Mouse (Mus musculus): ENCODE data around the gene Mrto4. TPM values are rescaled to one million over a fixed set of nuclear protein-coding genes. Genes with fewer than 3 reads are reported as not detected.
"Not testable (repeated sequence)": the region's sequence is repeated elsewhere in the genome, so short reads cannot be mapped to it uniquely, and the experiment has no call there.

Mrto4 gene
- total RNA-seq (2021), result 10 to 100 TPM; 45.5 to 50.6 TPM

DNA sequence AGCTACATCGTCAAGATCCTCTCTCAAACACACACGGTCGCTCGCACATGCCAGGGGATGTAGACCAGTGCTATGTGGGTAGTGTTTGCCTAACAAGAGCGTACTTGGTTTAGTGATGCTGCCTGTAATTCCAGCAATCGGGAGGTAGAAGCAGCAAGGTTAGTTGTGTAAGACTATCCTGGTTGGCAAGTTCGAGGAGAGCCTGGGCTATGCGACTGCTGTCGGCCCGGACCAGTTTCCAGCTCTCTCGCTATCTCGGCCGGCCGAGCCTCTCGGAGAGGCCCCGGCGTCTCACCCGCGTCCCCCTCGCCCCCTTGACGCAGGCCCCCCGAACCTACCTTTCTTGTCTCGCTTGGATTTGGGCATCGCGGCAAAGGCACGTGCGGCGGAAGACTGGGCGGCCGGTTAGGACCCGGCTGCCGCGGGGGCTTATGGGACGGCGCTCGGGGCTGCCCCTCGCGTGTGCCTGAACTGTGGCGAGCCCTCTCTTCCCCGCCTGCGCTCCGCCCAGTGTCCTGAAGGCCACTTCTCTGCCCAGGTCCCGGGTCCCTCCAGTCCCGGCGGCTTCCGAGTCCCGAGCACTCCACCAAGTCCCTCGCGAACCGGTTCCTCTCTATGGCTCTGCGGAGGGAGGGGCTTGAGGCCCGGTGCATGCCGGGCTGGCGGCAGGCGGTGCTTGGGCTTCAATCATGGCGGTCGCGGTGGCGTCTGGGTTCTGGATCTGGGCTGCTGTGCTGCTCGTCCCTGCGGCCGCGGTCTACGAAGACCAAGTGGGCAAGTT lies at the start of gene Mrto4, which contains the start of the genes Emc1 and Ubr4:
Mrto4 (minus strand) TSS at position 646 of the 781 bp plus-strand sequence.
Emc1 (plus strand) TSS at position 657 of the 781 bp plus-strand sequence.
Ubr4 (plus strand) TSS at position 679 of the 781 bp plus-strand sequence.
- peak; percentile 72 to 88 for DNase-seq (ENCODE audit: extremely low spot score in 1 of 2, low spot score in 1 of 2)

DNA sequence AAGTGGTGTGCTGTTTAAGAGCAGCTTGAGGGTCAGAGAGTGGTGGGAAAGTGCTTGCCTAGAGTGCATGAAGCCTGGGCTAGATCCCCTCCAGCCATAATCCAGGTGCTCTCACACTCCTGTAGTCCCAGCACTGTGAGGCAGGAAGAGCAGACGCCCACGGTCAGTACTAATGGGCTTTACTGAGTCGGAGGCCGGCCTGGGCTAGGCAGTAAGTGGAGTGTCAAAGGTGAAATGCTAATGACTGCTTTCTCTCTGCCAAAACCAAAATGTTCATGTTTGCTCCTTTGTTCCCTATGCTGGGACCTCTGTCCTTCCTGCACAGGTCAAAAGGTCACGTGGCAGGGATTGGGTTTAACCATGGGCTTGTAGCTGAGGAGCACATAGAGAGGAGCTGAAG lies 48.1 kb upstream of the Mrto4 start:
- DNase-seq (ENCODE audit: extremely low spot score in 1 of 2, low spot score in 1 of 2), result no peak

DNA sequence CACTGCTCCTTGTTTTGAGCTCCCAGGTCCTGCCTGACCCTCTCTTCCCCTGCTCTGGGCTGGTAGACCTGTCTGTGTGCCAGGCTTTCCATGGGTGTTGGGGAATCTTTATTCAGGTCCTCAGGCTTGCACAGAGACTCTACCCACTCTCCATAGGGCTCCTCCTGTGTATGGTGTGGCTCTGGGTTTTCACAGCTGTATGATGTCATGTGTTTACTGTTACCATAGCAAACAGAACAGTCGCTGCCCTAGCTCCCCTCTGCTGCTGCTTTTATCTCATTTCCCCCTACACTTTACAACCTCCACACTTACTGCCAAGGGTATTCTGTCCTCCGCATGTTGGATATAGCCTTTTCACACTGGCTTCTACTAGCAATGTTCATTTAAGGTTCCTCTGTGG lies 43.1 kb upstream of the Mrto4 start:
- DNase-seq (ENCODE audit: extremely low spot score in 1 of 2, low spot score in 1 of 2), result no peak

DNA sequence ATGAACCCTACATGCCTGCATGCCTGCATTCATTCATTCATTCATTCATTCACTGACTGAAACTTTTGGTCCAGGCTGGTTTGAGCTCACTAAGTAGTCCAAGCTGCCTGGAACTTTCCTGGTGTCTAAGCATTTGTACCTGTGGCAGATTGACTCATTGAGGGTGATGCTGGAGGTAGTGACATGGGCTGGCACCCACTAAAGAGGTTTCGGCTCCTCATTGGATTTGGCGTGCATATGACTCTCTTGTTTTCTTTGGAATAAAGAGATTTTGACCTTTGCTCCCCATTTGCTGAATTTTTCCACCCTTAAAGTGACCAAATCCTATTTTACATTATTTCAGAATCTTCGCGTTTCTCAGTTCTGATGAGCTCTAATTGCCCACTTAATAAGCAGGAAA lies 37.2 kb upstream of the Mrto4 start:
- DNase-seq (ENCODE audit: extremely low spot score in 1 of 2, low spot score in 1 of 2), result no peak

DNA sequence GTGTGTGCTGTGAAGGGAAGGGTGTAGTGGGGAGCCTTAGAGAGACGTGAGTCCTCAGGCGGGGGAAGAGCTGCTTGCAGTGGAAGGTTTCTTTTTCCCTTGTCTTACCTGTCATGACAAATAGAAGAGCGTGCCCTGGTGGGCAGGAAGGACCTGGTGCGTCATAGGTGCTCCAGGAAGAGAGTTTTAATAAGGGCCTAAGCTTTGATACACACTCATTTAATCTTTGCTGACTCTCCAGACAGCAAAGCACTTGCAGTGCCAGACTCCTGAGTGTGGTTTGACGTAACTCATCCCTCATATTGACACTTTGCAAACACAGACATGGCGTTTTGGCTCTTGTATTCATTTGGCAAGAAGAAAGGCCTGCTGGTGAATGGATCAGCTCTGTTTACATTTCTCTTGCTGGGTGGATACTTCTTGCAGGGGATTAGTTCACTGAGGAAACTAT lies 34.5 kb upstream of the Mrto4 start:
- DNase-seq (ENCODE audit: extremely low spot score in 1 of 2, low spot score in 1 of 2), result no peak

DNA sequence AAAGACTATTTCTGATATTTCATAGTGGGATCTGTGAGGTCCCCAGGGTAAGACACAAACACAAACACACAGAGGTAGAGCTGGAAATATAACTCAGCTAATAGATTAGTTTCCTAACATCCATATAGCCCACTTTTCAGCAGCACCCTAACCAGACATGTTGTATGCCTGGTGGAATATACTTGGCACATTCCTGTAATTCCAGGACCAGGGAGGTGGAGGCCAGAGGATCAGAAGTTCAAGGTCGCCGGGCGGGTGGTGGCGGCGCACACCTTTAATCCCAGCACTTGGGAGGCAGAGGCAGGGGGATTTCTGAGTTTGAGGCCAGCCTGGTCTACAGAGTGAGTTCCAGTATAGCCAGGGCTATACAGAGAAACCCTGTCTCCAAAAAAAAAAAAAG lies 33.5 kb upstream of the Mrto4 start:
- not testable (repeated sequence) for DNase-seq (ENCODE audit: extremely low spot score in 1 of 2, low spot score in 1 of 2)

DNA sequence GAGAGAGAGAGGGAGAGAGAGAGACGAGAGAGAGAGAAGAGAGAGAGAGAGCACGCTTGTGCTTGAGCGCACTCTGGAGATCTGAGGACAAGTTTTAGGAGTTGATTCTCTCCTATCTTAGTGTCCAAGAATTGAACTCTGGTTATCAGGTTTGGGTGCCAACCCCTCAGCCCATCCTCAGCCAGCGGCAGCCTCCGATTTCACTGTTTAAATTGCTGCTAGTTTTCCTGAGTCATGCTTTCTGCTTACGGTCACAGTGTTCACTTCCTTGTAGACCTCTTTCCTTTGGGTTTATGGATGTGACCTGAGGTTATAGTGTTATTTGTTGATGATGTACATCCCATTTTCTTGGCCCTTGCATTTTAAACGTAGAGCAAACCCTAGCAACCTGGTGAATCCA lies 29.9 kb upstream of the Mrto4 start:
- no peak for DNase-seq (ENCODE audit: extremely low spot score in 1 of 2, low spot score in 1 of 2)

DNA sequence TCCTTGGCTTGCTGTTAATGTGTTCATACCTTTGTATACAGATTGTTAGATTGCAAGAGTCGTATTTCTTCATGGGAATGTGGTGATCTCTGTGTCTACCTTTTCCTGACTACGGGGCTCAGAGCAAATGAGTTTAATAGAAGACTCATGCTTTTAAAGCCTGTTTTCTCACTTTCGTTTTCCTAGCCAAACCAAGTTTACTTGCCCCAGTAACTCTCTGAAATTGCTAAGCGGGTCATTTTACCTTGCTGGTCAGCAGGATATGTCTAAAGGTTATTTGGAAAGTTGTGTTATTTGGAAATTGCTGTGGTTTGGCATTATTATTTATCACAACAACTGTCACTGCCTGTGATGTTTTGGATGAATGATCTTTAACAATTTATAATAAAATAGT lies 29.1 kb upstream of the Mrto4 start:
- DNase-seq (ENCODE audit: extremely low spot score in 1 of 2, low spot score in 1 of 2), result no peak

DNA sequence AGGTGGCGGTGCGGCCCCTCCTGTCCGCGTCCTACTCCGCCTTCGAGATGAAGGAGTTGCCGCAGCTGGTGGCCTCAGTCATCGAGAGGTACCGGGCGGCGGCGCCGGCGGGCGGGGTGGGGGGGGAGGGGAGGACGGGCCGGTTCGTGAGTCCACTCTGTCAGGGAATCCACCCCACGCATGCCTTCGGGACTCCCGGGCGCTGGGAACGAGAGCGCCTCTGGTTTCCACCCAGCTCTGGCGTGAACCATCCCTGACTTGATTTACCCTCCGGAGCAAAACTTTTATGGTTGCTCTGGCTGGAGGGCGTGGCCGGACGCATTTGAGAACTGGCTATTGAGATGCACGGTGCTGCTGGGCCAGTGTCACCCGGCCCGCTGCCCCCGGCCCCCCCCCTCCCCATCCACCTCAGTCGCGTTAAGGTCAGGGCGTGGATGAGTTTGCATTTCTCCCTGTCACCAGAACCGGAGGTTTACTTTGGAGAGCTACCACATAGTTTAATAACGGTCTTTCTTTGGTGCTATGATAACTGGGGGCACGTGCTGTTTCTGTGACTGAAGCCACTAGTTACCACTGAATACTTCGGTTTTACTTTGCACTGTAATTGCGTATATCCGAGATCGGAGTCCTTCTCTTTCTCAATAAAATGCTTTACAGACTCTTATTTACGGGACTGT lies 28.5 kb upstream of the Mrto4 start:
- peak in 1 of 2 experiments; percentile 9 for DNase-seq (ENCODE audit: extremely low spot score in 1 of 2, low spot score in 1 of 2)

DNA sequence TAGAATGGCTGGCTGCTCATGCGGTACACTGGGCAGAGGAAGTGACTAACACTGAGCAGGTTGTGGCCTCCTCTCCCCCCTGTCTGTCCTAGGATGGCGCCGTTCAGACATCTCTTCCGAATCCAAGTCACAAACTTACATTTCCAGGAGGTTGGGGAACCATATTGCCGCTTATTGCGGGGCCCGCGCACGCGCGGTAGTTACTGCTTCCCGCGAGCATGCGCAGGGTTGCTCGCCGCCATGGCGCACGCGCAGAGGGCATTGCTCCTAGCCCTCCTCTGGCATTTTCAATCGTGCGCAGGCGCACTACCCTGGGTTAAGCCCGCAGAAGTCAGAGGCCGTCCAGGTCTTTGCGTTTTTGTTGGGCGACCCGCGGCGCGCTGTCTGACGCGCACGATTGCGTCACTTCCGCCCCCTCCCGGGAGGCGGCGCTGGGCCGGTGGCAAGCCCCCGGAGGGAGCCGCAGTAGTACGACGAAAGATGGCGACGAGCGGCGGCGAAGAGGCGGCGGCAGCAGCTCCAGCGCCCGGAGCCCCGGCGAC lies 27.9 kb upstream of the Mrto4 start:
- DNase-seq (ENCODE audit: extremely low spot score in 1 of 2, low spot score in 1 of 2), result peak; percentile 99 to 100

DNA sequence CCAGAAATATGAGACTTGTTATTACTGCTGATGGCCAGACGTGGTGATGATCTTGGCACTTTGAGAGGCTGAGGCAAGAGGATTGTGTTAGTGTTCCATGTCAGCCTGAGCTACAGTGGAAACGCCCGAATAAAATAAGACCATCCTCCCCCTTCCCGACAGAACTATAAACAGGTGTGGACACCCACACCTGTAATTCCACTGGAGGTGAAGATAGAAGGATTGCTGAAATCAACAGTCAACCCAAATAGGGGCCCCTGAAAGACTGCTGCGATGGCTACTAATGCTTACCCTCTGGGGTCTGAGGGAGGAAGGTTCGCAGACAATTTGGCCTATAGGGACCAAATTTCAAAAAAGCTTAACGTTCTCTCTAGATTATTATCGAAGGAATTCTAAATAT lies 27.3 kb upstream of the Mrto4 start:
- DNase-seq (ENCODE audit: extremely low spot score in 1 of 2, low spot score in 1 of 2), result no peak

DNA sequence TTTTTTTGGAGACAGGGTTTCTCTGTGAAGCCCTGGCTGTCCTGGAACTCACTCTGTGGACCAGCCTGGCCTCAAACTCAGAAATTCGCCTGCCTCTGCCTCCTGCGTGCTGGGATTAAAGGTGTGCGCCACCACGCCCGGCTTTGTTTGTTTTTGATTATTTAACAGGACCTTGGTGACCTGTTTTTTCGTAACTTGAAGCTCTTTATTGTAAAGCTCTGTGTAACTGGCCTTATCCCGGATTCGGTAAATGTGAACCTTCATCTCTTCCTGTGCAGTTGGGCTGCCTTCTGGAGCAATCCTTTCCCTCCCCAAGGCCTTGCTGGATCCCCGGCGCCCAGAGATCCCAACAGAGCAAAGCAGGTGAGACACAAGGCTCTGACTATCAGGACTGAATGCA lies 21.2 kb upstream of the Mrto4 start:
- no peak for DNase-seq (ENCODE audit: extremely low spot score in 1 of 2, low spot score in 1 of 2)

DNA sequence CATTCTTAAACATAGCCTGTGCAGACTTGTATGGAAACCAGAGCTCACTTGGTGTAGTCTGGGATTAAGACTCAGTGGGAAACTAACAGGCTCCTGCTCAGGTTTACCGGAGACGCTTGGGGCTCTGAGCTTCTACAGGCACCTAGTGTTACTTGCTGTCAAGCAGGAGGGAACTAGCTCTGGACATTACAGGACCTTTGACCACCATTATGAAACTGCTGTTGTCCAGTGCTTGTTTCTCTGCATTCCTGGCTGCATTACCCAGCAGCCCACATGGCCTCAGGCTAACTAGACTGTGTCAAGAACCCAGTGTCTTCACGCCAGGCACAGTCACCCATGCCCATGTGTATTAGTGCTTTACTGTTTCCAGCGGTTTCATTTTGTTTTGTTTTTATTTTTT lies 20.8 kb upstream of the Mrto4 start:
- DNase-seq (ENCODE audit: extremely low spot score in 1 of 2, low spot score in 1 of 2), result no peak

DNA sequence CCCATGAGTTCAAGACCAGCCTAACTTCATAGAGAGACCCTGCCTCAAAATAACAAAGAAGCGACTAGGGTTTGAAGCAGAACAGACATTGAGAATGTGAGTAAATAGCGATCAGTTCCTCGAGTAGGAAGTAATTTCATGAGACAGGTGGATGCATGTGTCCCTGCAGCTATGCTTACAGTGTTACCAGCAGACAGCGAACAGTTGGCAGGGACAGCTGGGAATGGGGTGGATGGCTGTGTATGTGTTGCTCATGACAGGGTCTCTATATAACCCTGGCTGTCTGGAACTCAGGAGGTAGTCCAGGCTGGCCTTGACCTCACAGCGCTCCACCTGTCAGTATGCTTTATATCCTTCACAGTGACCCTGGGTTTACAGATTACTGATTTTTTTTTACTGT lies 15.7 kb upstream of the Mrto4 start:
- DNase-seq (ENCODE audit: extremely low spot score in 1 of 2, low spot score in 1 of 2), result no peak

DNA sequence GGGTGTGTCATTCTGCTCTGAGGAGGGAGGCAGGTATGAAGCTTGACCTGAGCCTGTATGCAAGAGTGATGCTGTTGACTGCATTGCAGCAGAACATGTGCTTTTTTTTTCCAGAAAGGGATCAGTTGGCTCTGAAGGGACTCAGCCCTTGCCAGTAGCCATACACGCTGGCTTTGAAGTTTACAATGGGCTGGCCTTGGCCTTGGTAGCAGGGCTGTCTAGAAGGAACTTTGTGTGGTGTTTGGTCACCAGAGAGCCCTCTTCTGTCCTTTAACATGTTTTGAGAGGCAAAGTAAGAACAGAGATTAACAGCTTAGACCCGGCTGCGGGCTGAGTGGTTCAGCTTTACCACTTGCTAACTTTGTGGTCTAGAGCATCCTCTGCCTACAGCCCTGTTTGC lies 15.0 kb upstream of the Mrto4 start:
- no peak for DNase-seq (ENCODE audit: extremely low spot score in 1 of 2, low spot score in 1 of 2)

DNA sequence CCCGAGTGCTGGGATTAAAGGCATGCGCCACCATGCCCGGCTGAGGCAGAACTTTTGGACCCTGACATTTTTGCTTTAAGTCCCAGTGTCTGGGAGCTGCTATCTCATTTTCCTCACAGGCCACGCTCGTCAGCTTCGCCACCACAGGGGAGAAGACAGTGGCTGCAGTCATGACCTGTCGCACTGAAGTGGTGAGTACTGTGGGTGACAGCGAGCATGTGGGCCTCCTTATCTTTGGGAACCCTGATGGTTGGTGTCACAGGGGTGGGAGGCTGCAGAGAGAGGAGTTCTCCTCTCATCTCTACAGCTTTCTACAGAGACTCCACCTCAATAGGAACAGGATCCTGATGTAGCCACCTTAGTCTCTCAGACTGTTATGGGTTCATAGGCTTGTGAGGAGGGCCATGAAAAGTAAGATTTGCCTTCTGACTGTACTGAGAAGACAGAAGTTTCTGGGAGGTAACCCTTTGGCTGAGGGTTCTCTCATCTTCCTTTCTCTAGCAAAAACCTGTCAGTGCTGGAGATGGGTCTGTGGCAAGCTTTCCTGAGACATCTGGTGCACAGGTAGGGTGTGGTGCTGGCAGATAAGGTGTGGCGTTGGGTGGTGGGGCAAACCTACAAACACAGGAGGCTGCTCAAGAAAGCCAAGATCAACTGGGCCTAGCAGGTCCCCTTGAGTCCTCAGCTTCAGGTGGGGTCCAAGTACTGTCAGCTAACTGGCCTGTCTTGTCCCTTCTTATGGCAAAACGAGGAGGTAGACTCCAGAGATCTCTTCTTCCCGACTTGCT lies 8.6 kb upstream of the Mrto4 start:
- no peak for DNase-seq (ENCODE audit: extremely low spot score in 1 of 2, low spot score in 1 of 2)

DNA sequence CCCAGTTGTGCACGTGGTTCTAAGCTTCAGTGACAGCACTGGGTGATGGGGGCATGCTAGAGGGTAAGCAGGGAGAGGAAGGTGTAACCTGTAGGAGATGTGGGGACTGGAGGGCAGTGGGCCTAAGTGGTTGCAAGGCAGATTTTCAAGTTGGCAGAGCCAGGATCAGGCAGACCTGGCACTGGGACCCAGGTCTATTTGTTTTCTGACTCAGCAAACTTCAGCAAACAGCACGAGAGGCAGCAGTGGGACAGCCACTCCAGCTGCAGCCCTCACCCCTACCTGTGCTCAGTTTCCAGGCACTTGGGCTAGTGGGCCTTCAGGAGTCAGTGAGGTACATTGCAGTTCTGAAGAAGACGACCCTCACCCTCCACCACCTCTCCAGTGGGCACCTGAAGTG lies 4.8 kb upstream of the Mrto4 start:
- DNase-seq (ENCODE audit: extremely low spot score in 1 of 2, low spot score in 1 of 2), result no peak

DNA sequence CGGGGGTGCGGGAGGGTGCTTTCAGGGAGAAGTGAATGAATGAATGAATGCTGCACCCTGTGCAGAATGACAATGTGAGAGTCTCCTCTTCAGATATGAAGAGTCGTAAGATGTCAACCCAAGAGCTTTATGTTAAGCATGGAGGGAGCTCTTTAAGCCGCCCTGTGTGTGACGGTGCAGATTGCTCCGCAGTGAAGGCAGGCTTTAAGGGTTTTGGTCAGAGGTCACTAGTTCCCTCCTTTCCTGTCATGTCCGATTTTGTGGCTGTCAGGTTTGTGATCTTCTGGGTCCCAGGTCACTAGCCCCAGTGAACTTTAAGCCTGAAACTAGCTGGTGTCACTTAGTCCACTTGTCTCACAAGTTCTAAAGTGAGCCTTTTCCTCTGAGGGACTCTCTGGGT lies 456 bp upstream of the Mrto4 start:
- no peak for DNase-seq (ENCODE audit: extremely low spot score in 1 of 2, low spot score in 1 of 2)

DNA sequence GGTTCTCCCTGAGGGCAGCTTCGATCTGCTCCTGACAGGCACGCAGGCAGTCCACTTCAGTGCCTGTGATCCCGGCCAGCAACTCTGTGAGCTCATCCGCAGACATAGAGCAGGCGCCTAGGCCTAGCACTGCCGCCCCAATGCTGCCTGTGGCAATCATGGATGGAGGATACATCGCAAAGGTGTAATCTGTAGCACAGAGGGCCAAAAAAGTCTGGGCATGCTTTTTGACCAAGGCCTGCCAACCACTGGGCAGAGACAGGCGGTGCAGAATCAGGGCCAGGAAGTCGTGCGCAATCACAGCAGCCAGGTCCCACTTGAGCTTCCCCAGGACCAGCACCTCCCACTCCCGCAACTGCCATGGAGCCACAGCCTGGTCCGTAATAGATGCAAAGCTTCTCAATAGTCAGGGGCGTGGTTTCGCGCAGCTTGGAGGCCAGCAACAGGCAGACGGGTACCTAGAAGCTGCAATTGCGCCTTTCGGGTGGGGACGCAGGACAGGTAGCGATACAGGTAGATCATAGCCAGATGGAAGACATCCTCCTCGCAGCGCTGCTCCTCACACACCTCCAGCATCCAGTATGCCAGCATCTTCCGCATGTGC lies 6.9 kb downstream of the Mrto4 start:
- no peak for DNase-seq (ENCODE audit: extremely low spot score in 1 of 2, low spot score in 1 of 2)

DNA sequence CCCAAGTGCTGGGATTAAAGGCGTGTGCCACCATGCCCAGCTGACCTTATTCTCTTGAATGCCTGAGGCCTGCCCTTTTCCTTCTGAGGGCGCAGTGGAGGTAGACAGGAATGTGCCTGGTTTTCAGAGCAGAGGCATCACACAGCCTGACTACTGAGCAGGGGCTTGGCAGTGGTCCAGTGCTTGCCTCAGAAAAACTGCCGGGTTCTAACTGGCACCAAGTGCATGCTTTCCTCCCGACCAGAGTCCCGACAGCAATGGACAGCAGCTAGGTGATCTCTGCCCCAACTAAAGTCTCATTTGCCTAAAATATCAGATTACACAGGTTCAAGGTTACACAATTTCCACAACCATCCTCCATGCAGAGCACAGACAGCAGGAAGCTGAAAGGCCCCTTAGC lies 8.7 kb downstream of the Mrto4 start:
- DNase-seq (ENCODE audit: extremely low spot score in 1 of 2, low spot score in 1 of 2), result peak in 1 of 2 experiments; percentile 53
